Mouse (Mus musculus): Measurements from ENCODE around the gene Gm572.

The Gm572 gene

GRCm38 (mm10) chr4:148643291-148644156 lies at the start of gene Gm572:
Gene Gm572, plus strand, starts transcription at chr4:148643317.
- DNase-seq, result no peak

- no peak for DNase-seq
Observed at GRCm38 (mm10) chr4:148593996-148594395, 49.1 kb upstream of the Gm572 start.

GRCm38 (mm10) chr4:148595916-148596315 lies 47.2 kb upstream of the Gm572 start:
- DNase-seq, result no peak

- DNase-seq, result no peak
Observed at GRCm38 (mm10) chr4:148596731-148597130, 46.4 kb upstream of the Gm572 start.

DNA sequence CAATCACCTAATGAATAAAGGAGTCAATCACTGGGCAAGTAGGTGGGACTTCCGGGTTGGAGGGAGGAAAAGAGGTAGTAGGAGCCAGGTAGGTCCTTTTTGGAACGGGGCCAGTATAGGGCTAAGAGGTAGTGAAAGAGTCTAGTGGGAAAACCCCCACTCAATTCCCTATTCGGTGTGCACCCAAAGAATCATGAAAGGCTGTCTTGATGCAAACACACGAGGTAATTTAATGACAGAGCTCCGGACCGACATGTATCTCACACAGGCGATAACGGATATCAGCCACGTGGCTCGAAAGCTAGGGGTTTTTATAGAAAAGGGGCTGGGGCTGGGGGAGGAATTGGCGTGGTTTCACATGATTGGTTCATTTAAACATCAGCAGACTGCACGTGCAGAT lies 44.3 kb upstream of the Gm572 start:
- DNase-seq, result no peak

DNA sequence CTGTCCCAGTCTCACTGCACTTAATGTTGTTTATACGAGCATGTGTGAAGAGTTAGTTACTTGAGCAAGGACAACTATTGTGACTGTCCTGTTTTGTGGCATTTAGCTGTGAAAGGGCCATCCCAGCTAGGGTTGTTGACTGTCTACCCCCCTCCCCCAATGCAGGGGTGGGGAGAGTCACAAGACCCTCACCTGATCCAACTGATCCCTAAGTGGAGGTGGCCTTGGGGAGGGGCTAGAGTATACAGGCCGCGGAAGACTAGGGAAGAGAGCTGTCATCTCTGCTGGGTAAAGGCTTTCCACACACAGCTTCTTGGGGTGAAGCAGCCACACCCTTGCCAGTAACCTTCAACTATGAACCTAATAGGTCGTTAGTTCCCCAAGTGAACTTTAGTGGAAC lies 42.8 kb upstream of the Gm572 start:
- DNase-seq, result no peak

DNA sequence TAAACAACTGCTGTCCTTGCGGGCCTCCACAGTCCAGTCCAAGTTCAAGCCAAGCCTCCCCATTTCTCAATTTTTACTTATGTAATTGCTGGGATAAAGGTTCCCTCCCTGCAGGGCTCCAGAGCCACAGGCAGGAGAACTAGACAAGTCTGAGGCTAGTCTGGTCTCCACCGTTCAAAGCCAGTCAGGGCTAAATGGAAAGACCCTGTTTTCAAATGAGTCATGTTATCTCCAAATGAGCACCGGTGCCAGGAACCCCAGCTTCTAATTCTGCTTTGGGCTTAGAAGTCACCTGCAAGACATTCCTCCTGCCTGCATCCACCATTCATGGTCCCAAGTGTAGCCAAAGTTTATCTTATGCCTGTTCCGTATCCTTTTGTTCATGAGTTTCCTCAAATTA lies 41.2 kb upstream of the Gm572 start:
- no peak for DNase-seq

- no peak for DNase-seq
Observed at GRCm38 (mm10) chr4:148602357-148603120, 40.6 kb upstream of the Gm572 start, which contains the start of gene Masp2. Gene Masp2, plus strand, starts transcription at chr4:148602554.

- DNase-seq, result no peak
Observed at GRCm38 (mm10) chr4:148603376-148604139, 39.6 kb upstream of the Gm572 start.

DNA sequence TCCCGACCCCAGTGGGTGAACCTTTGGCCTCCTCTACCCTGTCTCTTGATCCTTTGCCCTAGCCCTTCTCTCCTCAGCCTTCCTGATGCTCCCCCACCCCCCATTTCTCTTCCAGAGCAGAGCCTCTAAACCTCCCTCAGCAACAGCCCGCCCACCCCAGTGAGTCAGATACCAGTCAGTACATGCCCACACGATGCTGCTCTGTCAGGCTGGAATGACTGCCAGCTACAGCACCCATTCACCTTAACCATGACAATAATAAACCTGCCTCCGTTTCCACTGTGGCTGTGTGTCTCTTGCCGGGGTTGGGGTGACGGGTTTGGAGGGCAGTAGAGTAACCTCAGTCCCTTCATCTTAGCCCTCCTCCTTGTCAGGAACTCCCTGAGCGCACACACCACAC lies 39.0 kb upstream of the Gm572 start:
- DNase-seq, result no peak

- DNase-seq, result peak; percentile 56
Observed at GRCm38 (mm10) chr4:148604541-148605165, 38.5 kb upstream of the Gm572 start.

DNA sequence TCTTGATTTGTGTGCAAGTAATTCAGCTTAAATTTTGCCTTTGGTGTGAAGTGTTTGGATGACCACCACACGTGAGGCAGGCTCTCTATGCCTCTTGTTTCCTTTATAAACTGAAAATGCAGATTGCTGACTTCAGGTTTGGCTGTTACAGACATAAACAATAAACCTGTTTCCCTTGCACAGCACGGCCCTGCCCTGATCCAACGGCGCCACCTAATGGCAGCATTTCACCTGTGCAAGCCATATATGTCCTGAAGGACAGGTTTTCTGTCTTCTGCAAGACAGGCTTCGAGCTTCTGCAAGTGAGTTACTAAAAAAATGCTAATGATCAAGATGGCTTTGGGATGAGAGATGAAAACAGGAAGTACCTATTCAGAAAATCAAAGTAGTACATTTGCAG lies 35.4 kb upstream of the Gm572 start:
- DNase-seq, result peak; percentile 84

DNA sequence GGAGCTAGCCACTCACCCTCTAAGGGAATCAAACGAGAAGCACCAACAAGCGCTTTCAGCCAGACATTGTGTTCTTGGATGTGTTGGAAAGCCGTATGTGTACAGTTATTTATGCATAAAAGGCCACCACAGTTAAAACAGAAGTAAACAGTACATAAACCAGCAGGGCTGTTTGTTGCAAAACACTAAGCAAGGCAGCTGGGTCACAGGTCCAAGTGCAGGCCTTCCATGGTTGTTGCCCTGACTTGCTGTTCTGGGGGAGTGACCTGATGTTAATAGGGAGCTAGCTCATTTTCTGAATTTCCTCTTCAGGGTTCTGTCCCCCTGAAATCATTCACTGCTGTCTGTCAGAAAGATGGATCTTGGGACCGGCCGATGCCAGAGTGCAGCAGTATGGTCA lies 33.3 kb upstream of the Gm572 start:
- no peak for DNase-seq

DNA sequence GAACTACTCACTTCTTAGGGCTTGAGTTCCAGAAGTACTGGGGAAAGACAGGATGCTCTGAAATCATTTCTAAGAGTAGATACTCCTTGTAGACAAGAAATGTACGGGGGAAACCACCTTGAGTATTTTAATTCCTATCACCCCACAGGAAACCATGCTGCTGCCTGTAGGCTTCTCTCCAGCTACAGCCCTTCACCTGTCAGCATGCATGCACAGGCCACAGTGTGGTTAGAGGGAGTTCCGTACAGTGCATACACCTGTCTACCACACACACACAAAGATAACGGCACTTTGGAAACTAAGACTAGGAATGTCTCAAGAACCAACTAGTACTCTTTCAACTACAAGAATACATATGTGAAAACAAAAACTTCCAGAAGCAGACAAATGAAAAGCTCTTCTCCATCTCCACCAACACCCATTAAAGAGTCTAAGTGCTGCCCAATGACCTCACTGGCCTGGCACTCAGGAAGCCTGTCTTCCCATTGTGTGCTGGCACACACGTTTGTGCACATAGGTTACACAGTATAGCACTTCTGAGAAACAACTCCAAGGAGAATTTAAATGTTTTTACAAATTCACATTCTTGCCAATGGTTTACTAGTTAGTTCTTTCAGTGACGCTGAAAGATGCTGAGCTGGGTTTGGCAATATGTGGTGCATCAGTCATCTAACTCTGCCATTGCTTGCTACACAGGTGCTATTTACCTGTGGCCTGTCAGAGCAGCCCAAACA lies 32.3 kb upstream of the Gm572 start:
- no peak for DNase-seq

DNA sequence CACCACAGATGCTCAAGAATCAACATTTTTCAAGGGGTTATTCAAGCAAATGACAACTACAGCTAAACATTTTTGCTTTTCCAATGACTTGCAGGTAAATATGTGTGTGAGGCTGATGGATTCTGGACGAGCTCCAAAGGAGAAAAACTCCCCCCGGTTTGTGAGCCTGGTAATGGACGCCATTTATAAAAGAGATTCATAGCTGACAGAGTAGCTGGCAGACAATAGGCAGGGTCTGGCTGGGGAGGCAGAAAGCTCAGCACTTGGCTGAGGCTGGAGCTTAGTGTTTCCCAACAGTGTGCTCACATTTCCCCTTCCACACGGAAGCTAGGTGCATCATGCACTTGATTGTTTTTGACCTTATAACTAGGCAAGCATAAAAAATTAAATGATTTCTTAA lies 30.6 kb upstream of the Gm572 start:
- no peak for DNase-seq

DNA sequence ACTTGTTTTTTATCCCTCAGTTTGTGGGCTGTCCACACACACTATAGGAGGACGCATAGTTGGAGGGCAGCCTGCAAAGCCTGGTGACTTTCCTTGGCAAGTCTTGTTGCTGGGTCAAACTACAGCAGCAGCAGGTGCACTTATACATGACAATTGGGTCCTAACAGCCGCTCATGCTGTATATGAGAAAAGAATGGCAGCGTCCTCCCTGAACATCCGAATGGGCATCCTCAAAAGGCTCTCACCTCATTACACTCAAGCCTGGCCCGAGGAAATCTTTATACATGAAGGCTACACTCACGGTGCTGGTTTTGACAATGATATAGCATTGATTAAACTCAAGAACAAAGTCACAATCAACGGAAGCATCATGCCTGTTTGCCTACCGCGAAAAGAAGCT lies 29.4 kb upstream of the Gm572 start:
- DNase-seq, result no peak

DNA sequence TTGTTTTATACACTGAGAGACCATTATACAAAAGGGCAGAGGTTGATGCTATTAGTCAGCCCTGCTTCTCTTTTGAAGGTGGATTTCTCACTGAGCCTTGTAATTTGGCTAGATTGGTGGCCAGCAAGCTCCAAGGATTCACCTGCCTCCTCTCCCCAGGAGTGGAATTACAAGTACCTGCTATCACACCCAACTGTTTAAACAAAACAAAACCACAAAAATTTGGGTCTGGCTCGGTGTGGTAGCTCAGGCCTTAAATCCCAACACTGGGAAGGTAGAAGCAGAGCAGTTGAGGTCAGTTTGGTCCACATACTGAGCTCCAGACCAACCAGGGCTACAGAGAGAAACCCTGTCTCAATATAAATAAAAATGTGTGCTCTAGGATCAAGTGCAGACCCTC lies 23.3 kb upstream of the Gm572 start:
- DNase-seq, result no peak

GRCm38 (mm10) chr4:148620718-148621117 lies 22.4 kb upstream of the Gm572 start:
- DNase-seq, result no peak

DNA sequence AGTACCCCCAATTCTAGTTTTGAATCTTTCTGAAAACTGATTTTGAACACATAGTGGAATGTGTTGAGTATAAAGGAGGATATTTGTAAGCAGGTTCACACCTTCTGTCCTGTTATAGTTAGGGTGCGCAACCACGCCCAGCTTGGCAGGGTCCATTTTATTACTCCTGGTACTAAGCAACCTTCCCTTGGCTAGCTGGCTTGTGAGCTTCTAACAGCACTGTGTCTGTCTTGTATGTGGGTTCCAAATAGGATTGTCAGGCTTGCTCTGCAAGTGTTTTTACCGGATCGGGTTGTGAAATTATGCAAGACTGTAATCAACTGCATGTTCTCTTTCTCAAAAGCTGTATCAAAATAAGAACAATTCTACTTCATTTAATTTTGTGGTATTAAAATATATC lies 20.6 kb upstream of the Gm572 start:
- DNase-seq, result no peak

GRCm38 (mm10) chr4:148623609-148624008 lies 19.5 kb upstream of the Gm572 start:
- no peak for DNase-seq

DNA sequence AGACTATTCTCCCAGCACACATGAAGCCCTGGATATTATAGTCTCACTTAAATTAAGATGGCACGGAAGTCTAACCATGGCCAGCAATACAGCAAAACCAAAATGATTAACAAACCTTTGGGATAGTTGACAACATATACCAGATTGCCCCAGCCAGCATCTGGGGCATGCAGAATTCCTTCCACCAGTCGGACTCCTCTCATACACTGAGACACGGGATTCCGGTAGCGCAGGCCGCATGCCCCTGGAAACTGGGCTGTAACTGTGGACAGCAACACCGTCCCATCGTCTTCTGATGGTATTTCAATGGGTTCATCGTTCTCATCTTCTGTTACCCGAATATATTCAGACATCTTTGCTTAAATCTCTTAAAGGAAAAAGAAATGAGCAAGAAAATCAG lies 18.1 kb upstream of the Gm572 start:
- no peak for DNase-seq

All from right cerebral cortex, postnatal 4 days (tissue).